Mouse (Mus musculus) liver, postnatal 0 days (tissue): ENCODE measurements around the gene Vat1. TPM values are rescaled to one million over a fixed set of nuclear protein-coding genes. Genes with fewer than 3 reads are reported as not detected.
A peak's percentile ranks its signal among the peaks of the same experiment; 100 is the strongest.
"Not testable (repeated sequence)": the region's sequence is repeated elsewhere in the genome, so short reads cannot be mapped to it uniquely, and the experiment has no call there.

ENCODE experiments used
- ATAC-seq: fragments of 200-750 bp; cut with Nextera tagmentation; 2 replicates; pipeline ENCODE4 v1.8.0; 2017; ENCODE audit warnings: mild to moderate bottlenecking, moderate library complexity
- DNase-seq: peaks from one replicate; pipeline ENCODE4 v3.0.0-alpha.2; 2016
- H3K27ac ChIP-seq: fragments of 300-500 bp; sonication (generic); 2 replicates; pipeline ENCODE4 v1.5.1; 2014; ENCODE audit warnings: antibody characterized with exemption, moderate library complexity, mild to moderate bottlenecking, low read depth
- H3K27me3 ChIP-seq: fragments of 300-500 bp; sonication (generic); 2 replicates; pipeline ENCODE4 v1.6.1; 2014; ENCODE audit warnings: low read length, control low read depth, mixed read lengths; ENCODE audit not compliant: insufficient read depth
- H3K36me3 ChIP-seq: fragments of 300-500 bp; sonication (generic); replicated peaks from 2 replicates; pipeline ENCODE4 v1.6.1; 2014; ENCODE audit warnings: mild to moderate bottlenecking, control low read depth, low read length, moderate library complexity, mixed read lengths; ENCODE audit not compliant: insufficient read depth
- H3K4me1 ChIP-seq: fragments of 300-500 bp; sonication (generic); 2 replicates; pipeline ENCODE4 v1.6.1; 2014; ENCODE audit warnings: antibody characterized with exemption, mild to moderate bottlenecking, control low read depth; ENCODE audit not compliant: insufficient read depth
- H3K4me2 ChIP-seq: fragments of 300-500 bp; sonication (generic); 2 replicates; pipeline ENCODE4 v1.6.1; 2014; ENCODE audit warnings: low read depth, mild to moderate bottlenecking, low read length, moderate library complexity, mixed read lengths
- H3K4me3 ChIP-seq: fragments of 300-500 bp; sonication (generic); 2 replicates; pipeline ENCODE4 v1.5.1; 2014; ENCODE audit warnings: low read depth, low read length
- H3K9ac ChIP-seq: fragments of 300-500 bp; sonication (generic); replicated peaks from 2 replicates; pipeline ENCODE4 v1.6.1; 2014; ENCODE audit warnings: mild to moderate bottlenecking, moderate library complexity
- H3K9me3 ChIP-seq: fragments of 300-500 bp; sonication (generic); 2 replicates; pipeline ENCODE4 v1.6.1; 2016; ENCODE audit warnings: mild to moderate bottlenecking, control low read depth, low read length, mixed read lengths
- CTCF ChIP-seq: sonication (generic); IDR thresholded peaks from 2 replicates; pipeline ENCODE4 v1.5.1; 2016; ENCODE audit warnings: antibody characterized with exemption, low read depth
- EP300 ChIP-seq: IDR thresholded peaks from 2 replicates; pipeline ENCODE4 v1.6.1; 2016; ENCODE audit warnings: antibody characterized with exemption, low read depth, mild to moderate bottlenecking
- WGBS: fragments of 180-500 bp; shearing (Covaris S2); extraction: QIAGEN DNeasy Blood & Tissue Kit; methylation state at CpG from one replicate; pipeline ENCODE4 v1.1.7; 2014; ENCODE audit not compliant: insufficient replicate concordance; 5-methylcytosine and 5-hydroxymethylcytosine counted together
- polyA plus RNA-seq: library from polyadenylated mRNA; unstranded; fragments of >200 nt; fragmentation: Nextera tagmentation; extraction: Ambion mirVana; gene quantifications from 2 replicates; pipeline ENCODE4 v1.2.1, GENCODE M21; 2015

Vat1 gene
- polyA plus RNA-seq, 1 experiment from 2014 or later, result 8.4 TPM

DNA sequence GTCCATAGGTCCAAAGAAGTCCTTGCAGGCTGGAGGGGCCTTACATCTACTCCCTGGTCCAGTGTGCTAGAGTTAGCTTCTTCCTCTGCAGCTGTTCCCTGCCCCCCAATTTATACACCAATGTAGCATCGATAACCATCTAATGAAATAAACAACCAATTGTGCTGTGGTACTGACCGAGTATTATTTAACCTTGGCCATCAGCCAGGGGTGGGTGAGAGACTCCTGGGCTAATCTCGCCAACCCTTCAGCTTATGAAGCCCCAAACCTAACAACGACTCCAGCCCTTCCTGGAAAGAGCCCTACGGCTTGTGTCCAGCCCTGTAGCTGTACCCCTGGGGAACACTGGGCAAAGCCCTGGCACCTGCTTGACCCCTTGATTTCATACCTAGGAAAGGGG lies 8.3 kb upstream of the Vat1 start:
- Histone ChIP-seq H3K27ac (no peak overlapping the region), H3K27me3 (no peaks in the 10 kb centered on the region), H3K9ac (no peak overlapping the region), H3K36me3 (no peaks in the 10 kb centered on the region), H3K4me2 (no peak overlapping the region), H3K4me1 (peaks cover 2% of the 10 kb centered on the region; the same call in 1 of the 2 replicates), H3K4me3 (no peak overlapping the region), H3K9me3 (no peaks in the 10 kb centered on the region)
- 69% methylated on average over 5 of the region's 5 CpGs for WGBS
- ATAC-seq (no peak), DNase-seq (no peak)
- TF ChIP-seq CTCF, result no peak
- TF ChIP-seq EP300, result no peak

DNA sequence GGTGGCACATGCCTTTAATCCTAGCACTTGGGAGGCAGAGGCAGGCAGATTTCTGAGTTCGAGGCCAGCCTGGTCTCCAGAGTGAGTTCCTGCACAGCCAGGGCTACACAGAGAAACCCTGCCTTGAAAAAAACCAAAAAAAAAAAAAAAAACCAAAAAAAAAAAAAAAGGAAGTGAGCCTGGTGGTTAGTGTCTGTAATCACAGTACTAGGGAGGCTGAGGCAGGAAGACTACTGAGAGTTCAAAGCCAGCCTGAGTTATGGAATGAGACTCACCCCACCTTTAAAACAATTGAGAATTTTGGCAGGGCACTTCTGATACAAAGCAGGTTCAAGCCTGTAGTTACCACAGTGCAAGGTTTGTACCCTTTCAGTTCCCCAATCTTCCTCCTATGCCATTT lies 7.7 kb upstream of the Vat1 start:
- H3K4me2 ChIP-seq, H3K4me3 ChIP-seq, H3K9me3 ChIP-seq, H3K36me3 ChIP-seq, H3K27me3 ChIP-seq, H3K4me1 ChIP-seq, DNase-seq, ATAC-seq, H3K9ac ChIP-seq, H3K27ac ChIP-seq: not testable (repeated sequence)
- 63% methylated on average over 1 of the region's 1 CpGs for WGBS

DNA sequence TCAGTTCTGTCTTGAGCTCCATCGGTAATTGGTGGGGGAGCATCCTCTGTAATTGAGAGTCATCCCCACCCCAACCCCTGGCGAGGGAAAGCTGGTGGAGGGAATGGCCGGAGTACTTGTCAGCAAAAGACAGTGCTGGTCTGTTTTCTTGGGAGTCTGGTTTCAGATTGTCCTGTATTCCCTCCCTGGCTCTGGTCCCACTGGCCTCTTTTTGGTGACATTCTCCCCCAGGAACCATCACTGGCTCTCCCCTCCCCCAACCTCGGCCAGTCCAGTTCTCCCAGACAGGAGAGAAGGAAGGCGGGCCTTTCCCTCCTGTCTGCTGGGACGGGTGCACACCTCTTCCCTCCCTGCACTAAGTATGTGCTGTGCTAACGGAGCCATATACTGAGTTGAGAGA lies 6.3 kb upstream of the Vat1 start:
- H3K27ac ChIP-seq, result no peak overlapping the region
- H3K4me3 ChIP-seq, result no peak overlapping the region
- H3K4me2 ChIP-seq, result no peak overlapping the region
- ATAC-seq (no peak), DNase-seq (no peak)
- H3K4me1 ChIP-seq, result no peaks in the 10 kb centered on the region; the same call in 1 of the 2 replicates
- TF ChIP-seq EP300, result no peak
- H3K27me3 ChIP-seq, result peaks cover 9% of the 10 kb centered on the region; the same call in 1 of the 2 replicates
- no peaks in the 10 kb centered on the region for H3K36me3 ChIP-seq
- no peak overlapping the region for H3K9ac ChIP-seq
- H3K9me3 ChIP-seq, result no peaks in the 10 kb centered on the region
- WGBS, result 62% methylated on average over 7 of the region's 7 CpGs

DNA sequence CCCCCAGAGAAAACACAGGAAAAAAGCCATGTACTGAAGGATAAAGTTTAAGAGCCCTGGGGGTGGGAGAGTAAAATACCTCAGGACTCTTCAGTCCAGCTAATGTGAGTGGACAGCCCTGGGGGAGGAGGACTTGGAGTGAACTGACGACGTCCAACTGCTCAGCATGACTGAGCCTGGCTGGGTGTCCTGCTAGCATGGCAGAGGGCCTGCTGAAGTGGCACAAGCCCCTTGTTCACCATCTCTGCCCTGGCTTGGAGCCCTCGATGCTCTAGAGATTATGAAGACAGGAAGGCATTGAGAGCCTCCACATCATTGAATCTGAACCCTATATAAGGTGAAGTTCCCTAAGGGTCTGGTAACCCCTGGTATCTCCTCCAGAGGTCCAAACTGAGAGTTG lies 5.9 kb upstream of the Vat1 start:
- Histone ChIP-seq H3K27me3 (peaks cover 9% of the 10 kb centered on the region; the same call in 1 of the 2 replicates), H3K27ac (no peak overlapping the region), H3K4me1 (no peaks in the 10 kb centered on the region; the same call in 1 of the 2 replicates), H3K36me3 (no peaks in the 10 kb centered on the region), H3K9ac (no peak overlapping the region), H3K4me3 (no peak overlapping the region), H3K4me2 (no peak overlapping the region), H3K9me3 (no peaks in the 10 kb centered on the region)
- TF ChIP-seq CTCF (no peak), EP300 (no peak)
- WGBS, result 65% methylated on average over 3 of the region's 3 CpGs
- DNase-seq, result no peak
- no peak for ATAC-seq

DNA sequence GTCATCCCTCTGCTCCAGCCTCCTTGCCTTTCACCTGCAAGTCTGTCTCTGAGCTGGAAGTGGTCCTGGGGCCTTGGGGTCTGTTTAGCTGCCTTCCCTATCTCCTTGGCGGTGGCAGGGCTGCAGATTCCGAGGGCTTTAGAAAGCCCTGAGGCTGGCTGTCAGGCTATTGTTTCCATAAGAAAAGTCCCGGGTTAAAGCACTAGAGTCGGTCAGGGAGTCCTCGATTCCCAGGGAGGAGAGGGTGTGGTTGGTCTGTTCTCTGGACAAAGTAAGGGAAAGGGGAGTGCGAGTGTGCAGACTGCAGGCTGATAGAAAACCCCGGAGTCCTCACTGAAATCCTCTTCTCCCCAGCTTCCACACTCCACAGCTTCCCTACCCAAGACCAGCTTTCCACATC lies 4.2 kb upstream of the Vat1 start:
- Histone ChIP-seq H3K4me3 (no peak overlapping the region), H3K36me3 (no peaks in the 10 kb centered on the region), H3K27me3 (peaks cover 9% of the 10 kb centered on the region; the same call in 1 of the 2 replicates), H3K9me3 (no peaks in the 10 kb centered on the region), H3K4me1 (peaks cover 13% of the 10 kb centered on the region), H3K9ac (no peak overlapping the region), H3K4me2 (no peak overlapping the region), H3K27ac (no peak overlapping the region)
- ATAC-seq (no peak), DNase-seq (no peak)
- WGBS, result 73% methylated on average over 7 of the region's 7 CpGs
- TF ChIP-seq CTCF (no peak), EP300 (no peak)

DNA sequence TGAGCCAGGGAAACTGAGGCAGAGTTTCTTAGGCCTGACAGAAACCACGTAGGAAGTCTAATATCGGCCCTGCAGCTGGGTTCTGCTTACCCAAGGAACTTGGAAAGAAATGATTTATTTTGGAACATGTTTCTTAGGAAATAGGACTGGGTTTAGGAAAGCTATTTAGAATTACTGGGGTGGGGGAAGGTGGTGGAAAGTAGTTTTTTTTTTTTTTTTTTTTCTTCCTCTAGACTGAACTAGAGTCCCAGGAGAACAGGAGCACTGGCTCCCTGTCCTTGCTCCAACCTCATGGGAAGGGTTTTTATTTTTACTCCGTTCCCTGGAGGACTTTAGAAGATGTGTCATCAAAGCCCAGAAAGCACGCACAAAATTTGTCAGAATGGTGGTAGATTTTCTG lies 3.1 kb upstream of the Vat1 start:
- no peak for TF ChIP-seq CTCF
- no peak for TF ChIP-seq EP300
- H3K4me1 ChIP-seq, result peaks cover 21% of the 10 kb centered on the region
- peaks cover 13% of the 10 kb centered on the region; the same call in 1 of the 2 replicates for H3K27me3 ChIP-seq
- ATAC-seq, result no peak
- H3K9me3 ChIP-seq, result no peaks in the 10 kb centered on the region
- H3K27ac ChIP-seq, result no peak overlapping the region
- H3K36me3 ChIP-seq, result no peaks in the 10 kb centered on the region
- WGBS, result 66% methylated on average over 4 of the region's 4 CpGs
- H3K4me3 ChIP-seq, result no peak overlapping the region
- DNase-seq, result no peak
- no peak overlapping the region for H3K9ac ChIP-seq
- H3K4me2 ChIP-seq, result peak overlapping the region; percentile 94; the same call in 1 of the 2 replicates

DNA sequence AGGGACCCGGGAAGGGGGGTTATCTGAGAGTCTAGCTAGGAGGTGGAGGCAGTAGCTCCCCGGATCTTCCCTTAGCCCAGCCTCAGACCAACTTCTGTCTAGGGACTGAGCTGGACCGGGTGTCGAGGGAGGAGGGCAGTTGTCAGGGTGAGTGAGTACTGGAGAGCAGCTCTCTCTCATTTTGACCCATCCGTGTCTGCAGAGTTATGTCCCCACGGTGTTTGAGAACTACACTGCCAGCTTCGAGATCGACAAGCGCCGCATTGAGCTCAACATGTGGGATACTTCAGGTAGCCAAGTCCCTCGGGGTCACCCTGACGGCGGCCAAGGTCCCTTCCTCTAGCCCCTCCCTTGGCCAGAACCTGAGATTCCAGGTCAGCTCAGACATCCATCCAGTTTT lies 2.7 kb upstream of the Vat1 start:
- TF ChIP-seq EP300, result no peak
- Histone ChIP-seq H3K4me1 (peaks cover 21% of the 10 kb centered on the region), H3K4me3 (peak overlapping the region; percentile 64), H3K9me3 (no peaks in the 10 kb centered on the region), H3K27me3 (peaks cover 13% of the 10 kb centered on the region; the same call in 1 of the 2 replicates), H3K4me2 (peak overlapping the region; percentile 94), H3K36me3 (no peaks in the 10 kb centered on the region), H3K9ac (peak overlapping the region; percentile 64), H3K27ac (no peak overlapping the region)
- DNase-seq (no peak), ATAC-seq (no peak)
- 11% methylated on average over 13 of the region's 13 CpGs for WGBS
